Comparison of ENCODE assay signal across 11 mouse cellular contexts in genomic region chr13:29232681-29233080, GRCm38 (mm10).
A peak's percentile ranks its signal among the peaks of the same experiment; 100 is the strongest.
DNase-seq lines count a peak whose midpoint lies in the region; ATAC-seq lines count a peak whose summit lies in the region.
"Had no signal": no experiment of that assay in that cellular context is flagged by ENCODE, and none has a peak within 500 bp of the region (broad histone marks: within the 10 kb centered on the region; RNA-seq: fewer than 3 reads in every experiment).

No protein-coding gene starts in this region.

- no peaks in the 10 kb centered on the region for H3K36me3 ChIP-seq in forebrain, embryonic 11.5 days (ENCODE audit: control insufficient read depth, insufficient read depth, low read length)
- H3K36me3 ChIP-seq in forebrain, embryonic 13.5 days (ENCODE audit: poor library complexity, severe bottlenecking): no peaks in the 10 kb centered on the region
- H3K36me3 ChIP-seq: embryonic facial prominence, embryonic 12.5 days; hindbrain, embryonic 12.5 days; midbrain, embryonic 10.5 days had no signal

- DNase-seq in forebrain, embryonic 11.5 days (ENCODE audit: low spot score): peak; percentile 29
- peak; percentile 27 for DNase-seq in lung, postnatal 36 days
- DNase-seq in lung, adult 18-20 months: no peak
- peak; percentile 57 for DNase-seq in adrenal gland, postnatal 10 days
- DNase-seq in kidney, postnatal 36 days: peak; percentile 57 to 66
- no peak for DNase-seq in testis, postnatal 14 days (ENCODE audit: low spot score)
- no peak for DNase-seq in urinary bladder, adult 18-20 months (ENCODE audit: low spot score in 2 of 2)

- H3K27ac ChIP-seq in forebrain, embryonic 11.5 days (ENCODE audit: low read depth, low read length): no peak overlapping the region
- H3K27ac ChIP-seq in forebrain, embryonic 13.5 days: no peak overlapping the region
- H3K27ac ChIP-seq: embryonic facial prominence, embryonic 12.5 days; hindbrain, embryonic 12.5 days; midbrain, embryonic 10.5 days had no signal

- H3K27me3 ChIP-seq in forebrain, embryonic 11.5 days (ENCODE audit: control insufficient read depth, insufficient read depth, low read length): no peaks in the 10 kb centered on the region
- no peaks in the 10 kb centered on the region for H3K27me3 ChIP-seq in forebrain, embryonic 13.5 days
- H3K27me3 ChIP-seq: embryonic facial prominence, embryonic 12.5 days; hindbrain, embryonic 12.5 days had no signal

- ATAC-seq in forebrain, embryonic 11.5 days (replicated peaks; ENCODE audit: low FRiP score): no peak
- no peak for ATAC-seq in forebrain, embryonic 13.5 days

- no peaks in the 10 kb centered on the region for H3K9me3 ChIP-seq in forebrain, embryonic 11.5 days (ENCODE audit: control insufficient read depth, low read length)
- H3K9me3 ChIP-seq in forebrain, embryonic 13.5 days (replicated peaks): no peaks in the 10 kb centered on the region; the same call in 1 of the 2 replicates
- H3K9me3 ChIP-seq: hindbrain, embryonic 12.5 days had no signal

- no peak overlapping the region for H3K9ac ChIP-seq in forebrain, embryonic 11.5 days (ENCODE audit: low read length)
- no peak overlapping the region for H3K9ac ChIP-seq in forebrain, embryonic 13.5 days
- H3K9ac ChIP-seq: embryonic facial prominence, embryonic 12.5 days; hindbrain, embryonic 12.5 days had no signal

- WGBS in forebrain, embryonic 11.5 days: 75% methylated on average over 4 of the region's 4 CpGs
- WGBS in forebrain, embryonic 13.5 days: 58% methylated on average over 4 of the region's 4 CpGs

- H3K4me3 ChIP-seq in forebrain, embryonic 11.5 days (ENCODE audit: low read depth, low read length): no peak overlapping the region
- H3K4me3 ChIP-seq in forebrain, embryonic 13.5 days: no peak overlapping the region
- H3K4me3 ChIP-seq: embryonic facial prominence, embryonic 12.5 days; hindbrain, embryonic 12.5 days; midbrain, embryonic 10.5 days had no signal

- H3K4me2 ChIP-seq in forebrain, embryonic 11.5 days (ENCODE audit: low read depth, low read length, severe bottlenecking): no peak overlapping the region
- no peak overlapping the region for H3K4me2 ChIP-seq in forebrain, embryonic 13.5 days
- H3K4me2 ChIP-seq: embryonic facial prominence, embryonic 12.5 days; hindbrain, embryonic 12.5 days had no signal

- no peaks in the 10 kb centered on the region for H3K4me1 ChIP-seq in forebrain, embryonic 11.5 days (replicated peaks; ENCODE audit: control insufficient read depth, insufficient read depth, low read length)
- no peaks in the 10 kb centered on the region for H3K4me1 ChIP-seq in forebrain, embryonic 13.5 days
- H3K4me1 ChIP-seq: embryonic facial prominence, embryonic 12.5 days; midbrain, embryonic 10.5 days had no signal

Comparison
In these comparisons a context has a peak if more than half of its experiments do, and no peak if none do; other contexts are left out.
1. DNase-seq: peak in forebrain, embryonic 11.5 days (single experiment), lung, postnatal 36 days (single experiment), adrenal gland, postnatal 10 days (single experiment) and kidney, postnatal 36 days (2 of 2); none in lung, adult 18-20 months (0 of 2), testis, postnatal 14 days (single experiment) and urinary bladder, adult 18-20 months (0 of 2).